In genomic region chr11:15096900-15097299, GRCm38 (mm10) we compare ENCODE assay signal across 20 mouse cellular contexts.
"Had no signal": no experiment of that assay in that cellular context is flagged by ENCODE, and none has a peak within 500 bp of the region (broad histone marks: within the 10 kb centered on the region; RNA-seq: fewer than 3 reads in every experiment).

No protein-coding gene starts in this region.

- ATAC-seq: intestine, embryonic 16.5 days had no signal

- H3K9ac ChIP-seq: limb, embryonic 12.5 days; limb, embryonic 15.5 days; lung, embryonic 15.5 days; stomach, embryonic 15.5 days had no signal

- H3K36me3 ChIP-seq: limb, embryonic 12.5 days; limb, embryonic 15.5 days; lung, embryonic 15.5 days; stomach, embryonic 15.5 days had no signal

- DNase-seq: kidney, adult 18-20 months; kidney, adult 9 months; kidney, postnatal 14 days; kidney, postnatal 4 days; left cerebral cortex, postnatal 4 days; lung, adult 18-20 months; lung, postnatal 10 days; midbrain, embryonic 14.5 days; right cerebral cortex, adult 18-20 months; right cerebral cortex, postnatal 25 days; spleen, adult 18-20 months; thymus, postnatal 25 days had no signal

- H3K9me3 ChIP-seq: limb, embryonic 12.5 days; limb, embryonic 15.5 days; lung, embryonic 15.5 days; megakaryocyte, embryonic 14.5 days; stomach, embryonic 15.5 days had no signal

- H3K4me2 ChIP-seq: limb, embryonic 12.5 days; limb, embryonic 15.5 days; lung, embryonic 15.5 days; midbrain, embryonic 11.5 days; stomach, embryonic 15.5 days had no signal

- H3K27me3 ChIP-seq: limb, embryonic 12.5 days; limb, embryonic 15.5 days; lung, embryonic 15.5 days; megakaryocyte, embryonic 14.5 days; stomach, embryonic 15.5 days had no signal

- H3K4me1 ChIP-seq: limb, embryonic 12.5 days; limb, embryonic 15.5 days; lung, embryonic 15.5 days; megakaryocyte, embryonic 14.5 days; stomach, embryonic 15.5 days had no signal

- H3K4me3 ChIP-seq: limb, embryonic 12.5 days; limb, embryonic 15.5 days; lung, embryonic 15.5 days; megakaryocyte, embryonic 14.5 days; stomach, embryonic 15.5 days had no signal

- H3K27ac ChIP-seq: limb, embryonic 12.5 days; limb, embryonic 15.5 days; lung, embryonic 15.5 days; macrophage; stomach, embryonic 15.5 days had no signal
